9 mouse cellular contexts compared by ENCODE assay signal in genomic region chr17:66221256-66221655, GRCm38 (mm10).
A peak's percentile ranks its signal among the peaks of the same experiment; 100 is the strongest.
DNase-seq lines count a peak whose midpoint lies in the region; ATAC-seq and TF ChIP-seq lines count a peak whose summit lies in the region.
"Had no signal": no experiment of that assay in that cellular context is flagged by ENCODE, and none has a peak within 500 bp of the region (broad histone marks: within the 10 kb centered on the region; RNA-seq: fewer than 3 reads in every experiment).

No protein-coding gene starts in this region.

- DNase-seq in gastrocnemius, adult 2 months, result peak; percentile 67
- DNase-seq in gastrocnemius, adult 8-10 months (ENCODE audit: low spot score in 2 of 2), result no peak
- DNase-seq in embryonic facial prominence, embryonic 11.5 days (ENCODE audit: low spot score), result peak; percentile 90
- DNase-seq in hindbrain, embryonic 11.5 days (ENCODE audit: low spot score), result peak; percentile 88
- DNase-seq in layer of hippocampus, adult 8-10 months (ENCODE audit: low spot score in 2 of 2), result peak; percentile 37 to 75
- DNase-seq in lung, postnatal 36 days, result peak; percentile 80
- peak; percentile 86 for DNase-seq in right cerebral cortex, postnatal 14 days

- H3K27ac ChIP-seq in gastrocnemius, adult 2 months, result no peak overlapping the region
- H3K27ac ChIP-seq in bone marrow macrophage, adult 2 months (ENCODE audit: insufficient read depth, low read depth, low read length), result no peak overlapping the region
- H3K27ac ChIP-seq in embryonic facial prominence, embryonic 11.5 days (replicated peaks; ENCODE audit: low read depth, low read length), result no peak overlapping the region
- H3K27ac ChIP-seq in hindbrain, embryonic 11.5 days (ENCODE audit: low read depth, low read length), result no peak overlapping the region
- H3K27ac ChIP-seq: lung, embryonic 15.5 days had no signal

- H3K4me3 ChIP-seq in gastrocnemius, adult 2 months, result no peak overlapping the region
- H3K4me3 ChIP-seq in bone marrow macrophage, adult 2 months (ENCODE audit: insufficient read depth, low read length), result no peak overlapping the region
- H3K4me3 ChIP-seq in embryonic facial prominence, embryonic 11.5 days (ENCODE audit: low read depth, low read length), result no peak overlapping the region
- H3K4me3 ChIP-seq in hindbrain, embryonic 11.5 days (ENCODE audit: low read depth, low read length), result no peak overlapping the region
- H3K4me3 ChIP-seq: lung, embryonic 15.5 days had no signal

- no peaks in the 10 kb centered on the region for H3K36me3 ChIP-seq in embryonic facial prominence, embryonic 11.5 days (replicated peaks; ENCODE audit: control insufficient read depth, insufficient read depth, low read depth, low read length)
- H3K36me3 ChIP-seq in hindbrain, embryonic 11.5 days (ENCODE audit: control insufficient read depth, insufficient read depth, low read length), result no peaks in the 10 kb centered on the region
- H3K36me3 ChIP-seq: lung, embryonic 15.5 days had no signal

- no peaks in the 10 kb centered on the region for H3K4me1 ChIP-seq in bone marrow macrophage, adult 2 months (ENCODE audit: control insufficient read depth, insufficient read depth, low read length)
- H3K4me1 ChIP-seq in embryonic facial prominence, embryonic 11.5 days (ENCODE audit: control insufficient read depth, insufficient read depth, low read length), result no peaks in the 10 kb centered on the region
- no peaks in the 10 kb centered on the region for H3K4me1 ChIP-seq in hindbrain, embryonic 11.5 days (replicated peaks; ENCODE audit: control insufficient read depth, insufficient read depth, low read length)

- H3K4me2 ChIP-seq in embryonic facial prominence, embryonic 11.5 days (ENCODE audit: low read depth, low read length), result no peak overlapping the region
- no peak overlapping the region for H3K4me2 ChIP-seq in hindbrain, embryonic 11.5 days (replicated peaks; ENCODE audit: low read depth, low read length)
- H3K4me2 ChIP-seq: lung, embryonic 15.5 days had no signal

- no peak overlapping the region for H3K9ac ChIP-seq in embryonic facial prominence, embryonic 11.5 days (replicated peaks; ENCODE audit: low read length)
- H3K9ac ChIP-seq in hindbrain, embryonic 11.5 days (ENCODE audit: low read depth, low read length), result no peak overlapping the region
- H3K9ac ChIP-seq: lung, embryonic 15.5 days had no signal

- 0 out of 2 replicates have a peak, but pooled peaks have one; percentile 25 for ATAC-seq in embryonic facial prominence, embryonic 11.5 days (replicated peaks; ENCODE audit: insufficient number of reproducible peaks, low FRiP score, low TSS enrichment, low read depth)
- peak; percentile 38; the same call in 1 of the 2 replicates for ATAC-seq in hindbrain, embryonic 11.5 days (ENCODE audit: low FRiP score)

- no peak for TF ChIP-seq POLR2A in bone marrow macrophage, adult 2 months (IDR thresholded peaks at IDR 0.05; ENCODE audit: borderline replicate concordance, low read depth, low read length)

- H3K9me3 ChIP-seq in embryonic facial prominence, embryonic 11.5 days (replicated peaks; ENCODE audit: control insufficient read depth, low read length), result no peaks in the 10 kb centered on the region
- no peaks in the 10 kb centered on the region for H3K9me3 ChIP-seq in hindbrain, embryonic 11.5 days (ENCODE audit: control insufficient read depth, low read length)
- H3K9me3 ChIP-seq: lung, embryonic 15.5 days had no signal

- H3K27me3 ChIP-seq in embryonic facial prominence, embryonic 11.5 days (ENCODE audit: control insufficient read depth, insufficient read depth, low read length), result no peaks in the 10 kb centered on the region
- H3K27me3 ChIP-seq in hindbrain, embryonic 11.5 days (ENCODE audit: control insufficient read depth, insufficient read depth, low read length), result no peaks in the 10 kb centered on the region
- H3K27me3 ChIP-seq: lung, embryonic 15.5 days had no signal

- TF ChIP-seq CTCF in gastrocnemius, adult 2 months (IDR thresholded peaks at IDR 0.05), result peak; percentile 73
- peak; percentile 61 for TF ChIP-seq CTCF in bone marrow macrophage, adult 2 months (IDR thresholded peaks at IDR 0.05; ENCODE audit: low read depth, low read length)

- WGBS in embryonic facial prominence, embryonic 11.5 days, result 11% methylated on average over 8 of the region's 8 CpGs
- 13% methylated on average over 8 of the region's 8 CpGs for WGBS in hindbrain, embryonic 11.5 days

- intact Hi-C loops in gastrocnemius, adult 2 months (cut with DNase I), result no loop called here

Comparison
In these comparisons a context has a peak if more than half of its experiments do, and no peak if none do; other contexts are left out.
1. DNase-seq: peak in gastrocnemius, adult 2 months (single experiment), embryonic facial prominence, embryonic 11.5 days (single experiment), hindbrain, embryonic 11.5 days (single experiment), layer of hippocampus, adult 8-10 months (2 of 2), lung, postnatal 36 days (single experiment) and right cerebral cortex, postnatal 14 days (single experiment); none in gastrocnemius, adult 8-10 months (0 of 2).